Mouse (Mus musculus) forebrain, embryonic 13.5 days (tissue): ENCODE data around the gene Flrt1. TPM values are rescaled to one million over a fixed set of nuclear protein-coding genes. Genes with fewer than 3 reads are reported as not detected.

Experiments
- ATAC-seq: fragments of 200-750 bp; cut with Nextera tagmentation; 2 replicates; pipeline ENCODE4 v1.8.0; 2017
- H3K27ac ChIP-seq: fragments of 300-500 bp; sonication (generic); 2 replicates; pipeline ENCODE4 v1.5.1; 2015; ENCODE audit warnings: inconsistent platforms, mild to moderate bottlenecking, moderate library complexity
- H3K27me3 ChIP-seq: fragments of 300-500 bp; sonication (generic); 2 replicates; pipeline ENCODE4 v1.6.1; 2015; ENCODE audit warnings: mild to moderate bottlenecking, inconsistent platforms
- H3K36me3 ChIP-seq: fragments of 300-500 bp; sonication (generic); 2 replicates; pipeline ENCODE4 v1.6.1; 2015; ENCODE audit warnings: mild to moderate bottlenecking, inconsistent platforms; ENCODE audit not compliant: poor library complexity, severe bottlenecking
- H3K4me1 ChIP-seq: fragments of 300-500 bp; sonication (generic); 2 replicates; pipeline ENCODE4 v1.6.1; 2015; ENCODE audit warnings: inconsistent platforms
- H3K4me2 ChIP-seq: fragments of 300-500 bp; sonication (generic); 2 replicates; pipeline ENCODE4 v1.6.1; 2015; ENCODE audit warnings: inconsistent platforms, mild to moderate bottlenecking, moderate library complexity
- H3K4me3 ChIP-seq: fragments of 300-500 bp; sonication (generic); 2 replicates; pipeline ENCODE4 v1.5.1; 2015; ENCODE audit warnings: mild to moderate bottlenecking, inconsistent platforms
- H3K9ac ChIP-seq: fragments of 300-500 bp; sonication (generic); 2 replicates; pipeline ENCODE4 v1.6.1; 2015; ENCODE audit warnings: mild to moderate bottlenecking, inconsistent platforms
- H3K9me3 ChIP-seq: fragments of 300-500 bp; sonication (generic); replicated peaks from 2 replicates; pipeline ENCODE4 v1.6.1; 2016; ENCODE audit warnings: inconsistent platforms
- WGBS: fragments of 180-500 bp; shearing (Covaris S2); methylation state at CpG from one replicate; pipeline ENCODE4 v1.1.7; 2015; 5-methylcytosine and 5-hydroxymethylcytosine counted together
- polyA plus RNA-seq: library from polyadenylated mRNA; unstranded; fragments of >200 nt; fragmentation: Nextera tagmentation; extraction: Ambion mirVana; gene quantifications from 2 replicates; pipeline ENCODE4 v1.2.1, GENCODE M21; 2015

Flrt1 gene
- polyA plus RNA-seq, 1 experiment from 2014 or later = 11.3 TPM

- Histone ChIP-seq H3K27ac (peak overlapping the region; percentile 57), H3K4me1 (peaks cover 53% of the 10 kb centered on the region), H3K9me3 (no peaks in the 10 kb centered on the region), H3K27me3 (peaks cover 6% of the 10 kb centered on the region; the same call in 1 of the 2 replicates), H3K4me2 (no peak overlapping the region), H3K4me3 (no peak overlapping the region), H3K36me3 (no peaks in the 10 kb centered on the region), H3K9ac (no peak overlapping the region)
- peak; percentile 20 for ATAC-seq
- WGBS = 39% methylated on average over 19 of the region's 19 CpGs
These were observed 23.3 kb upstream of the Flrt1 start for GRCm38 (mm10) chr19:7128551-7129475.

GRCm38 (mm10) chr19:7126933-7127332, 21.4 kb upstream of the Flrt1 start:
- 74% methylated on average over 2 of the region's 2 CpGs for WGBS
- Histone ChIP-seq H3K4me2 (no peak overlapping the region), H3K36me3 (no peaks in the 10 kb centered on the region), H3K4me3 (no peak overlapping the region), H3K9ac (no peak overlapping the region), H3K9me3 (no peaks in the 10 kb centered on the region), H3K27me3 (peaks cover 6% of the 10 kb centered on the region; the same call in 1 of the 2 replicates), H3K27ac (no peak overlapping the region), H3K4me1 (peaks cover 49% of the 10 kb centered on the region)
- ATAC-seq = no peak

- no peak overlapping the region for H3K27ac ChIP-seq
- H3K9ac ChIP-seq = no peak overlapping the region
- no peak overlapping the region for H3K4me2 ChIP-seq
- H3K4me1 ChIP-seq = peaks cover 53% of the 10 kb centered on the region
- no peak for ATAC-seq
- H3K9me3 ChIP-seq = no peaks in the 10 kb centered on the region
- peaks cover 6% of the 10 kb centered on the region; the same call in 1 of the 2 replicates for H3K27me3 ChIP-seq
- 87% methylated on average over 1 of the region's 1 CpGs for WGBS
- no peak overlapping the region for H3K4me3 ChIP-seq
- H3K36me3 ChIP-seq = no peaks in the 10 kb centered on the region
These were observed 20.7 kb upstream of the Flrt1 start for GRCm38 (mm10) chr19:7126209-7126608.

- Histone ChIP-seq H3K27ac (no peak overlapping the region), H3K4me1 (peaks cover 53% of the 10 kb centered on the region), H3K36me3 (no peaks in the 10 kb centered on the region), H3K9ac (no peak overlapping the region), H3K4me3 (no peak overlapping the region), H3K9me3 (no peaks in the 10 kb centered on the region), H3K4me2 (no peak overlapping the region), H3K27me3 (0 out of 2 replicates have a peak, but pooled peaks cover 6% of the 10 kb centered on the region)
- ATAC-seq = no peak
- 89% methylated on average over 4 of the region's 4 CpGs for WGBS
These were observed 20.1 kb upstream of the Flrt1 start for GRCm38 (mm10) chr19:7125526-7126156.

- Histone ChIP-seq H3K36me3 (no peaks in the 10 kb centered on the region), H3K4me3 (no peak overlapping the region), H3K27ac (peak overlapping the region; percentile 70), H3K27me3 (0 out of 2 replicates have a peak, but pooled peaks cover 7% of the 10 kb centered on the region), H3K9ac (peak overlapping the region; percentile 56), H3K9me3 (no peaks in the 10 kb centered on the region), H3K4me1 (peaks cover 26% of the 10 kb centered on the region), H3K4me2 (no peak overlapping the region)
- 39% methylated on average over 10 of the region's 10 CpGs for WGBS
- ATAC-seq = peak; percentile 44
These were observed 17.3 kb upstream of the Flrt1 start for GRCm38 (mm10) chr19:7122698-7123306.

- Histone ChIP-seq H3K27me3 (0 out of 2 replicates have a peak, but pooled peaks cover 7% of the 10 kb centered on the region), H3K4me1 (peaks cover 26% of the 10 kb centered on the region), H3K36me3 (no peaks in the 10 kb centered on the region), H3K4me2 (no peak overlapping the region), H3K27ac (peak overlapping the region; percentile 70), H3K4me3 (no peak overlapping the region), H3K9ac (peak overlapping the region; percentile 56), H3K9me3 (no peaks in the 10 kb centered on the region)
- 49% methylated on average over 4 of the region's 4 CpGs for WGBS
- ATAC-seq = peak; percentile 63
These were observed 16.7 kb upstream of the Flrt1 start for GRCm38 (mm10) chr19:7122277-7122676.

GRCm38 (mm10) chr19:7121252-7121651, 15.7 kb upstream of the Flrt1 start:
- Histone ChIP-seq H3K27me3 (0 out of 2 replicates have a peak, but pooled peaks cover 7% of the 10 kb centered on the region), H3K27ac (no peak overlapping the region), H3K4me1 (peaks cover 31% of the 10 kb centered on the region), H3K4me3 (no peak overlapping the region), H3K36me3 (no peaks in the 10 kb centered on the region), H3K9ac (no peak overlapping the region), H3K4me2 (no peak overlapping the region), H3K9me3 (no peaks in the 10 kb centered on the region)
- no peak for ATAC-seq
- WGBS = 71% methylated on average over 11 of the region's 11 CpGs

GRCm38 (mm10) chr19:7117653-7118307, 12.3 kb upstream of the Flrt1 start:
- H3K36me3 ChIP-seq = no peaks in the 10 kb centered on the region
- H3K4me1 ChIP-seq = peaks cover 51% of the 10 kb centered on the region
- no peak overlapping the region for H3K27ac ChIP-seq
- H3K4me3 ChIP-seq = no peak overlapping the region
- WGBS = 76% methylated on average over 8 of the region's 8 CpGs
- no peak for ATAC-seq
- no peaks in the 10 kb centered on the region for H3K9me3 ChIP-seq
- 0 out of 2 replicates have a peak, but pooled peaks cover 7% of the 10 kb centered on the region for H3K27me3 ChIP-seq
- H3K9ac ChIP-seq = no peak overlapping the region
- no peak overlapping the region for H3K4me2 ChIP-seq

GRCm38 (mm10) chr19:7117141-7117540, 11.6 kb upstream of the Flrt1 start:
- no peak overlapping the region for H3K4me2 ChIP-seq
- H3K4me3 ChIP-seq = no peak overlapping the region
- 0 out of 2 replicates have a peak, but pooled peaks cover 7% of the 10 kb centered on the region for H3K27me3 ChIP-seq
- no peaks in the 10 kb centered on the region for H3K9me3 ChIP-seq
- H3K9ac ChIP-seq = no peak overlapping the region
- peaks cover 51% of the 10 kb centered on the region for H3K4me1 ChIP-seq
- 0 out of 2 replicates have a peak overlapping the region, but pooled peaks have one; percentile 0 for H3K27ac ChIP-seq
- ATAC-seq = no peak
- 70% methylated on average over 4 of the region's 4 CpGs for WGBS
- no peaks in the 10 kb centered on the region for H3K36me3 ChIP-seq

- H3K4me2 ChIP-seq = no peak overlapping the region
- WGBS = 77% methylated on average over 4 of the region's 4 CpGs
These were observed 10.7 kb upstream of the Flrt1 start for GRCm38 (mm10) chr19:7116038-7116731.

GRCm38 (mm10) chr19:7113574-7113973, 8.0 kb upstream of the Flrt1 start:
- Histone ChIP-seq H3K27ac (peak overlapping the region; percentile 84), H3K4me1 (peaks cover 79% of the 10 kb centered on the region), H3K9me3 (no peaks in the 10 kb centered on the region), H3K27me3 (no peaks in the 10 kb centered on the region), H3K36me3 (no peaks in the 10 kb centered on the region), H3K4me3 (no peak overlapping the region), H3K9ac (peak overlapping the region; percentile 45), H3K4me2 (peak overlapping the region; percentile 12; the same call in 1 of the 2 replicates)
- peak; percentile 28 for ATAC-seq
- WGBS = 2% methylated on average over 13 of the region's 14 CpGs

More at GRCm38 (mm10) chr19:7116038-7116731, 10.7 kb upstream of the Flrt1 start:
- no peak overlapping the region for H3K27ac ChIP-seq
- H3K36me3 ChIP-seq = no peaks in the 10 kb centered on the region
- no peak overlapping the region for H3K9ac ChIP-seq
- no peaks in the 10 kb centered on the region for H3K9me3 ChIP-seq
- 0 out of 2 replicates have a peak, but pooled peaks cover 7% of the 10 kb centered on the region for H3K27me3 ChIP-seq
- no peak for ATAC-seq
- no peak overlapping the region for H3K4me3 ChIP-seq
- H3K4me1 ChIP-seq = peaks cover 52% of the 10 kb centered on the region
